Mouse (Mus musculus) adrenal gland, postnatal 25 days (tissue): ENCODE data around the gene Ttc9c. TPM values are rescaled to one million over a fixed set of nuclear protein-coding genes. Genes with fewer than 3 reads are reported as not detected.

Source experiments
- DNase-seq: peaks from one replicate; pipeline ENCODE4 v3.0.0; 2021; ENCODE audit warnings: mixed read lengths
- total RNA-seq: library from RNA; stranded (reverse); gene quantifications from 2 replicates; pipeline ENCODE4 v1.2.3, GENCODE M21; 2021

Gene Ttc9c
- total RNA-seq, 1 experiment from 2014 or later, result 32.7 TPM

- DNase-seq, result no peak
Observed at GRCm38 (mm10) chr19:8830664-8831063, 11.5 kb upstream of the Ttc9c start.

GRCm38 (mm10) chr19:8829660-8830059 lies 10.5 kb upstream of the Ttc9c start, which contains the start of gene AC129217.1:
Gene AC129217.1 (plus strand): TSS chr19:8829773.
- no peak for DNase-seq

DNA sequence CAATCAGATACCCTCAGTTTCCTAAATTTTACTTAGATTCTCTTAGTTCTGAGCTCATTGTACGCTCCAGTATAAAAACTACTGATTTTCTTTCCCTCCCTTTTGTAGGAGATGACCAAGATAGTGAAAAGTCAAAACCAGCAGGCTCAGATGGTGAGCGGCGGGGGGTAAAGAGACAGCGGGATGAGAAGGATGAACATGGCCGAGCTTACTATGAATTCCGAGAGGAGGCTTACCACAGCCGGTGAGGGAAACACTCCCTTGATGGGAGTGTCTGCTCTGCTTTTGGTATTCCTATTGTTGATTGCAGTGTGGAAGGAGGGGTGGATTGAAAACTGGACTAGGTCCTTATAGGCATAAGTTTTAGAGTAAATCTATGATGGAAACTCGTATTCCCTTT lies 3.6 kb upstream of the Ttc9c start:
- DNase-seq, result no peak

- no peak for DNase-seq
Observed at GRCm38 (mm10) chr19:8821146-8821545, 2.0 kb upstream of the Ttc9c start.

- DNase-seq, result no peak
Observed at GRCm38 (mm10) chr19:8820424-8820956, 1.4 kb upstream of the Ttc9c start.

DNA sequence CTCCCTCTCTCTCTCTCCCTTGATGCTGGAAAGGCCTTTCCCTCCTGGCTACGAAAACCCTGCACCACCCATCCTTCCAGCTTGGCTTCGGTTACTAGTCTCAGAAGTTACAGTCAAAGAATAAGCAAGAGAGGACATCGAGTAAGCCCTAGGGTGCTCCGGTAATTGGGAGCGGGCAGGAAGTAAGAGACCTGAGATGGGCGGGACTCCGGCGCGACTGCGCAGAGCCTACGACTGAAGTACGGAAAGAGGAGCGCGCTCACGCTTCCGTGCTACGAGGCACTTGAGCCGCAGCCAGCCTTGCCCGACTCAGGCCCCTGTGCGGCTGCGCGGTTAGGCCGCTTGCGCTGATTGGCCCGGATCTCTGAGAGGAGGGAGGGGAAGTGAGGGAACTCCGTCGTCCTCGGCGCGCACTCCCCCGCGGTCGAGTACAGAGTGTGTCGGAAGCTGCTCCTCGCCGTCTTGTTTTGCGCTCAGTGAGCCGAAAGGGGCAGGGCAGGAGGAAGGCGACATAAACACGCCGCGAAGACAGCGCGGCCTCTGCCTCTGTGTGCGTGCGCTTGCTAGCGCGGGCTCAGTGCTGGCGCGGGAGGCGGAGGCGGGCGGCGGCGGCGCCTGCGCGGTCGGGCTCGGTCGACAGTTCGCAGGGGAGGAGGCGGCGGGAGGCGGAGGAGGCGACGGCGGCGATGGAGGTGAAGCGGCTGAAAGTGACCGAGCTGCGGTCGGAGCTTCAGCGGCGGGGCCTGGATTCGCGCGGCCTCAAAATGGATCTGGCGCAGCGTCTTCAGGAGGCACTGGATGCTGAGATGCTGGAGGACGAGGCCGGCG lies 677 bp upstream of the Ttc9c start, which contains the start of gene Hnrnpul2:
Gene Hnrnpul2 (plus strand): TSS at position 415 of the 828 bp plus-strand sequence.
- DNase-seq, result peak; percentile 99

DNA sequence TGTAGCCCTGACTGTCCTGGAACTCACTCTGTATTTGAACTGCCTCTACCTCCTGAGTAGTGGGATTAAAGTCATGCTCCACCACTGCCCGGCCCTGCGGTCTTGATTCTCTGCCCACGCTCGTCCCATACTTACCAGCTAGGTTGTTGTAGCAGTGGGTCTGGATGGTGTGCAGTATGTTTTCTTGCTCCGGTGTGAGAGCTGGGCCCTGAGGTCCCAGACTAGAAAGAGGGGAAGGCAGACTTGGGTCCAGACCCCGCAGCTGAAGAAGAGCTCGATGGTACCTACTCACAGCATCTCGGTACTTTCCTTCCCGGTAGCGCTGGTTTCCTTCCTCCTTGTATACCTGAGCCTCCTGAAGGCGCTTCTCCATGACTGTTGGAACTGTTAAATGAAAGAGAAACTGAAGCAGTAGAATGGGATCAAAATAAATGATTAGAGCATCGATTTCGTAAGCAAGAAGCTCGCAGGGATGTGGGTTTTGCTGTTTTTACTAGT lies 783 bp downstream of the Ttc9c start:
- DNase-seq, result no peak

GRCm38 (mm10) chr19:8817001-8817400 lies 2.1 kb downstream of the Ttc9c start:
- DNase-seq, result no peak

- no peak for DNase-seq
Observed at GRCm38 (mm10) chr19:8815812-8816211, 3.3 kb downstream of the Ttc9c start.

DNA sequence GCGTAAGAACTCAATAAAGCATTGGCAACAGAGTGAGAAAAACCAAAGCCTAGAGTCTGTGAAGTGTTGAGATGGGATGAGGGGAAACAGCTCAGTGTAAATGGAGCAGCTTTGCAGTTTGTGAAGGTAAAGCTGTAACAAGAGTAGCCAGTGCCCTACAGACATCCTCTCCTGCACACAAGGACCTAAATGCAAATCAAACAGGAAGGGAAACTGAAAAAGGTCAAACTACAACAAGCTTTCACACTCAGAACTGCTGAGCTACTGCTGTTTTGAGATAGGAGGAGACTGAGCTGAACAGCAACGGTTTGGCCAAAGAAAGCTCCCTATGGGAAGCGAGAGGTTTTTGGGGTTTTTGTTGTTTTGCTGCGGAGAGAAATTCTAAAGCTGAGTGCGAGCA lies 12.3 kb downstream of the Ttc9c start:
- DNase-seq, result no peak

DNA sequence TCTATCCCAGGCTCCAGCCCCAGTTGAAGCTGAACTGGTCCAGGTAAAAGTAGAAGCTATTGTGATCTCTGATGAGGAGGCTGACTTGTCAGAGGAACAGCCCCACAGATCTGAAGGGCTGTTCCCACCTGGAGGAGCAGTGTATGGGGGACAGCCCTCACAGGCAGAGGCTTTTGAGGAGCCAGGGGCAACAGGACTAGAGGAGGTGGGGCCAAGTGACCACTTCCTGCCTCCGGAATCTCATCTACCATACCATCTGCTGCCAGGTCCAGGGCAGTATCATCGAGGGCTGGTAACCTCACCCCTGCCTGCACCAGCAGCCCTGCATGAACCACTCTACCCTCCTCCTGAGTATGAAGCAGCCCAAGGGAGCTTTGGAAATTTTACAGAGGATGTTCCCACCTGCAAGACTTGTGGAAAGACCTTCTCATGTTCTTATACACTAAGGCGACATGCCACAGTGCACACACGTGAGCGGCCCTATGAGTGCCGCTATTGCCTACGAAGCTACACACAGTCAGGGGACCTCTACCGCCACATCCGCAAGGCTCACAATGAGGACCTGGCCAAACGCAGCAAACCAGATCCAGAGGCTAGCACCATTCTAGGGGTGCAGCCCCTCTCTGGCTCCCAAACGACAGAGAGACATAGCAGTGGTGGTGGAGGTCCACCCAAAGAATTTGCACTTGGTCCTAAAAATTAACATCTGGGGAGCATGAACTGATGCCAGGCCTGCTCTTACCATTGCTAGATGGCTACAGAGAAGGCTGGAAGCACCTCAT lies 15.1 kb downstream of the Ttc9c start:
- no peak for DNase-seq

GRCm38 (mm10) chr19:8803204-8803780 lies 15.8 kb downstream of the Ttc9c start:
- no peak for DNase-seq

GRCm38 (mm10) chr19:8802130-8802821 lies 16.9 kb downstream of the Ttc9c start, which contains the start of gene Zbtb3:
Gene Zbtb3 (plus strand): TSS chr19:8802555.
- DNase-seq, result peak; percentile 86

- DNase-seq, result no peak
Observed at GRCm38 (mm10) chr19:8798947-8799315, 20.2 kb downstream of the Ttc9c start.

GRCm38 (mm10) chr19:8798264-8798946 lies 20.7 kb downstream of the Ttc9c start, which contains the start of gene Polr2g:
Gene Polr2g (minus strand): TSS chr19:8798577.
- peak; percentile 89 for DNase-seq

DNA sequence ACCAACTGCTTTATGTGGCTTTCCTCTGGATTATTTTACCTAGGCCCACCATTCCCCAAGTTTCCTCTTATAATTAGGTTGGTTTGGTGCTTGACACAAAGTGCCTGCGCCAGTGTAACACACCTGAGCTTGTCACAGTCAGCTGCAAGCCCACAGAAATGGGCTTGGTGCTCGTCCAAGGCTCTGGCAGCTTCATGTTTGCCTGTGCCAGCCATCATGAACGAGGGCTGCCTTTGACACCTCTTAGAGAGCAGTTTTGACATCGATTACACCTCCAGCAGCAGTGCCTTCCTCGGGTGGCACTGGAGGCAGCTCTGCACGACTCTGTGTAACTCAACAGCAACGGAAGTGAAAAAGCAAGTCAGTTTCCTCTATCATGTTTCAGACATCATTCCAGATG lies 29.0 kb downstream of the Ttc9c start:
- DNase-seq, result no peak

GRCm38 (mm10) chr19:8789171-8789570 lies 30.0 kb downstream of the Ttc9c start:
- no peak for DNase-seq

- DNase-seq, result no peak
Observed at GRCm38 (mm10) chr19:8788521-8788920, 30.6 kb downstream of the Ttc9c start.

GRCm38 (mm10) chr19:8786008-8786781 lies 32.9 kb downstream of the Ttc9c start, which contains the start of gene Taf6l:
Gene Taf6l (minus strand): TSS chr19:8786417.
- peak; percentile 86 for DNase-seq

DNA sequence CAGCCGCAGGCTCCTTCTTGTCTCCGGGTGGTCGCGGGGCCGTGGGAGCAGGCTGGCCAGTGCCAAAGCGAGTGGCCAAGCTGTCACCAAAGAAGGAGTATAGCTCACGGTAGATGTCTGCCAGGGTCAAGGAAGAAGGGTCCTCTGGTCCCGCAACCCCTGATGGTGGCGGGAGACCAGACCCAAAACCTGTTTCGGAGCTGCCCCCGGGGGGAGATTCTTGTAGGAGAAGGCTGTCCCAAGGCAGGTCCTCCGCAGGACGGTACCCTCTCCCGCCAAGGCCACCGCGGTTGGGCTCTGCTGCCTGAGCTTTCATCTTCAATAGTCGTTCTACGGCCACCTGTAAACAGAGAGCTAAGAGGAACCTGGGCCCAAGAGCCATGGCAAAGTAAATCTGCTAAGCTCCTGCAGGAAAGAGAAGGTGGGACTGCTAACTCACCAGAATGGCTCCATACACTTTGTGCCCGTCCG lies 44.1 kb downstream of the Ttc9c start:
- DNase-seq, result peak; percentile 33
